Mouse (Mus musculus) neural tube, embryonic 12.5 days (tissue): ENCODE measurements around the gene Topaz1. TPM values are rescaled to one million over a fixed set of nuclear protein-coding genes. Genes with fewer than 3 reads are reported as not detected.
A peak's percentile ranks its signal among the peaks of the same experiment; 100 is the strongest.

ENCODE experiments used
- ATAC-seq: fragments of 200-750 bp; cut with Nextera tagmentation; 2 replicates; pipeline ENCODE4 v1.8.0; 2017; ENCODE audit warnings: low read depth, mild to moderate bottlenecking, moderate TSS enrichment, moderate library complexity; ENCODE audit not compliant: low FRiP score
- H3K27ac ChIP-seq: fragments of 300-500 bp; sonication (generic); 2 replicates; pipeline ENCODE4 v1.5.1; 2016
- H3K27me3 ChIP-seq: fragments of 300-500 bp; sonication (generic); replicated peaks from 2 replicates; pipeline ENCODE4 v1.6.1; 2016; ENCODE audit warnings: mild to moderate bottlenecking
- H3K36me3 ChIP-seq: fragments of 300-500 bp; sonication (generic); 2 replicates; pipeline ENCODE4 v1.6.1; 2016; ENCODE audit warnings: mild to moderate bottlenecking
- H3K4me1 ChIP-seq: fragments of 300-500 bp; sonication (generic); 2 replicates; pipeline ENCODE4 v1.6.1; 2016
- H3K4me2 ChIP-seq: fragments of 300-500 bp; sonication (generic); replicated peaks from 2 replicates; pipeline ENCODE4 v1.6.1; 2016; ENCODE audit warnings: mild to moderate bottlenecking
- H3K4me3 ChIP-seq: fragments of 300-500 bp; sonication (generic); 2 replicates; pipeline ENCODE4 v1.5.1; 2016
- H3K9ac ChIP-seq: fragments of 300-500 bp; sonication (generic); 2 replicates; pipeline ENCODE4 v1.6.1; 2016; ENCODE audit warnings: mild to moderate bottlenecking
- H3K9me3 ChIP-seq: fragments of 300-500 bp; sonication (generic); 2 replicates; pipeline ENCODE4 v1.6.1; 2016; ENCODE audit warnings: mild to moderate bottlenecking
- WGBS: fragments of 180-500 bp; shearing (Covaris S2); methylation state at CpG from one replicate; pipeline ENCODE4 v1.1.7; 2016; 5-methylcytosine and 5-hydroxymethylcytosine counted together
- polyA plus RNA-seq: library from polyadenylated mRNA; unstranded; fragments of >200 nt; fragmentation: Nextera tagmentation; extraction: Ambion mirVana; gene quantifications from 2 replicates; pipeline ENCODE4 v1.2.1, GENCODE M21; 2016

Gene Topaz1
- polyA plus RNA-seq, 1 experiment from 2014 or later: not detected

DNA sequence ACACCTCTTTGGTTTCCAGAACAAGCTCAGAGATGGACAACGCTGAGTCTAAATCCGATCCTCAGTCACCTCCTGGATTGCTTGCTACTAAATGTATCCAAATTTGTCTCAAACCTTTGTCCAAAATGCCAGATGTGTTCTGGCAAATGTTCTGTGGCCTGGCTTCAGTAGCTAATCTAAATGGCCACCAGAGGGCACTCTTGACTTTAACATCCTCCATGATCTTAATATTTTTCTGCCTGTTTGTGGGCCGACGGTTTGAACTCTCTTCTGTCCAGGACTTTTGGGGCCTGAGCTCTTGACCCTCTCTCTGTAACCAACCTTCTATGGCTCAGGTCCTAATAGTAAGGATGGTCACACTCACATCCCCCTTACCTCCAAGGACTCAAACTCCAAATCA, 10.4 kb upstream of the Topaz1 start:
- ATAC-seq: no peak
- no peaks in the 10 kb centered on the region for H3K9me3 ChIP-seq
- no peak overlapping the region for H3K4me2 ChIP-seq
- H3K27me3 ChIP-seq: no peaks in the 10 kb centered on the region
- no peak overlapping the region for H3K9ac ChIP-seq
- no peaks in the 10 kb centered on the region for H3K4me1 ChIP-seq
- H3K36me3 ChIP-seq: no peaks in the 10 kb centered on the region
- H3K4me3 ChIP-seq: no peak overlapping the region
- no peak overlapping the region for H3K27ac ChIP-seq
- WGBS: 25% methylated on average over 4 of the region's 4 CpGs

DNA sequence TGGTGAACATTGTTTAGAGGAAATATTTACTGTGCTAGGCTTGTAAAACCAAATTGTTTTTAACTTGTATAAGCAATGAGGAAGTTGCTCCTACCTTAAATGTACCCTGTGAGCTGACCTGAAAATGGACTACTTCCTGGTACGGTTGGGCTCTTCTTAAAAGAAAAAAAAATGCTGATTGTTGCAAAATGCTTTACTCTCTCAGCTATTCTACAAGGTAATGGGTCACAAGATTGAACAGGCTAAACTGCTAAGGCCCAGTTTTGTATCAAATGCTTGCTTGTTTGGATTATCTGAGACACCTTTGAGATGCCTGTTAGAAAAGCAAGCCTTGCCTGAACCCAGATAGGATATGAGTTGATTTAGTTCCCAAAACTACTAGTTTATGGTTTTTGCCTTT, 1.3 kb upstream of the Topaz1 start:
- WGBS: 84% methylated on average over 1 of the region's 1 CpGs
- Histone ChIP-seq H3K4me2 (no peak overlapping the region), H3K36me3 (no peaks in the 10 kb centered on the region), H3K4me1 (no peaks in the 10 kb centered on the region), H3K9ac (no peak overlapping the region), H3K27me3 (no peaks in the 10 kb centered on the region), H3K27ac (no peak overlapping the region), H3K4me3 (no peak overlapping the region), H3K9me3 (no peaks in the 10 kb centered on the region)
- no peak for ATAC-seq

DNA sequence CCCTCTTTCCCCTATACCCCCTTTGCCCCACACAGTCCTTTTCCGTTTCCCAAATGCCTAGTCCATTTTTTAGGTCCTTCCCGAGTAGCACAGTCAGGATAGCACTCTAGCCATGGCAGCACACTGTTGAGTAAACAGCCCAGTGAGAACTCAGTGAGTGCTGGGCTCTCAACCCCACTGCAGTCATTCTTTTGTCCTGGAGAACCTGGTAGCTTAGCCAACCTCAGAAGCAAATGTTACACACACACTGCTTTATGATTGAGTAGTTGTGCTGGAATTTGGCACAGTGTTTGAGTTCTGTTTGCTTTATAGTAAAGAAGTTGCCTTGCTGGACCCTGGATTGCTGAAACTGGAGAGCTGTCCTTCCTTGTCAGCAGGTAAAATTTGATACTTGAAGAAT, 10.5 kb downstream of the Topaz1 start:
- H3K36me3 ChIP-seq: no peaks in the 10 kb centered on the region
- no peaks in the 10 kb centered on the region for H3K9me3 ChIP-seq
- H3K27me3 ChIP-seq: no peaks in the 10 kb centered on the region
- H3K4me2 ChIP-seq: no peak overlapping the region
- no peak for ATAC-seq
- no peak overlapping the region for H3K4me3 ChIP-seq
- no peak overlapping the region for H3K9ac ChIP-seq
- 60% methylated on average over 2 of the region's 2 CpGs for WGBS
- no peaks in the 10 kb centered on the region for H3K4me1 ChIP-seq
- H3K27ac ChIP-seq: no peak overlapping the region

DNA sequence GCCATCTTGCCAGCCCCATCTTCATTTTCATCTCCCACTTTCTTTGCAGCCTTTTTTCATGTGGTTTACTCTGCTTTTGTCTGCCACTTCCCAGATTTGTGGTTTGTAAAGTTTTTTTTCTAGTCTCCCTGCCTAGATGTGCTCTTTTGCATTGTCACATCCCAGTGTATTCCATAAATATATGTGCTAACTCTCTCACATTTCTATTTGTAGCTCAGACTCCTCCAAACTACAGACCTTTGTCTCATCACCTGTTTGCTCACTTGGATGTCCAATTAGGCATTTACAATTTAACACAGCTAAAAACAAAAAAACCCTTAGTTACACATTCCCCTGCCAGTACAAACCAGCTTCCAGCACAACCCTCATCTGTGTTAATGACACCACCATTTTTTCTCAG, 13.0 kb downstream of the Topaz1 start:
- ATAC-seq: no peak
- Histone ChIP-seq H3K9ac (no peak overlapping the region), H3K4me1 (no peaks in the 10 kb centered on the region)

DNA sequence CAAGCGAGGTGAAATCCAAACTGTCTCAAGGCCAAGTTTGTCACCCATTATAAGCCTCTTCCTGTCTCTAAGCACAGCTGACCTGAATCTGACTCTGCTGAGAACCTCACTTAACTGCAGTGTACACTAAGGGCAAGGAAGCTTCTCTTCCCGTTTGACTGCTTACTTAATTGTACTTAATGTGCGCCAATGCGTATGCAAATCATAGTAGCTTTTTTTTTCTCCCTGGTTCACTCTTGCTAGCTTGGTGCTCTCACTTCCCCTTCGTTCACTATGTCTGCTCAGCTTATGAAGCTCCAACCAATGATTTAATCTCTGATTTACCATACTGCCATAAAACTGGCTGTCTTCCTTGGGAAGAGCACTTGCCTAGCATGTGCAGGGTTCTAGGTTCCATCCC, 38.1 kb downstream of the Topaz1 start:
- Histone ChIP-seq H3K9me3 (no peaks in the 10 kb centered on the region), H3K4me2 (no peak overlapping the region), H3K4me3 (no peak overlapping the region), H3K4me1 (no peaks in the 10 kb centered on the region), H3K9ac (no peak overlapping the region), H3K36me3 (no peaks in the 10 kb centered on the region), H3K27ac (no peak overlapping the region), H3K27me3 (no peaks in the 10 kb centered on the region)
- WGBS: 83% methylated on average over 5 of the region's 5 CpGs
- ATAC-seq: no peak

More for the DNA sequence above, 13.0 kb downstream of the Topaz1 start:
- no peaks in the 10 kb centered on the region for H3K36me3 ChIP-seq
- H3K27me3 ChIP-seq: no peaks in the 10 kb centered on the region
- no peaks in the 10 kb centered on the region for H3K9me3 ChIP-seq
- no peak overlapping the region for H3K4me3 ChIP-seq
- no peak overlapping the region for H3K27ac ChIP-seq
- H3K4me2 ChIP-seq: no peak overlapping the region

DNA sequence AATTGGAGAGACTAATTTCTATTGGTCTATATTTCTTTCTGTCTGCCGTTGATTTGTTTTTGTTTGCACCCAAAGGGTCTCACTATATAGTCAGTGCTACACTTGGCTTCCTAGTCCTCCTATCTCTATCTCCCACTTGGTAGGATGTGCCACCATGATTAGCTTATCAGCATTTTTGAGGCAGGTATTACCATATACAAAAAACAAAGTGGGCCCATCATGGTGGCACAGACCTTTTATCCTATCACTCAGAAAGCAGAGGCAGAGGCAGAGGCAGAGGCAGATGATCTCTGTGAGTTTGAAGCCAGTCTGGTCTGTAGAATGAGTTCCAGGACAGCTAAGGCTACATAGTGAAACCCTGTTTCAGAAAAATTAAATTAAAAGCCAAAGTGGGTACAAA, 39.4 kb downstream of the Topaz1 start:
- Histone ChIP-seq H3K9me3 (no peaks in the 10 kb centered on the region), H3K27me3 (no peaks in the 10 kb centered on the region), H3K4me1 (no peaks in the 10 kb centered on the region), H3K27ac (no peak overlapping the region), H3K36me3 (no peaks in the 10 kb centered on the region), H3K9ac (no peak overlapping the region), H3K4me3 (no peak overlapping the region), H3K4me2 (no peak overlapping the region)
- WGBS: 89% methylated on average over 1 of the region's 1 CpGs
- ATAC-seq: no peak

DNA sequence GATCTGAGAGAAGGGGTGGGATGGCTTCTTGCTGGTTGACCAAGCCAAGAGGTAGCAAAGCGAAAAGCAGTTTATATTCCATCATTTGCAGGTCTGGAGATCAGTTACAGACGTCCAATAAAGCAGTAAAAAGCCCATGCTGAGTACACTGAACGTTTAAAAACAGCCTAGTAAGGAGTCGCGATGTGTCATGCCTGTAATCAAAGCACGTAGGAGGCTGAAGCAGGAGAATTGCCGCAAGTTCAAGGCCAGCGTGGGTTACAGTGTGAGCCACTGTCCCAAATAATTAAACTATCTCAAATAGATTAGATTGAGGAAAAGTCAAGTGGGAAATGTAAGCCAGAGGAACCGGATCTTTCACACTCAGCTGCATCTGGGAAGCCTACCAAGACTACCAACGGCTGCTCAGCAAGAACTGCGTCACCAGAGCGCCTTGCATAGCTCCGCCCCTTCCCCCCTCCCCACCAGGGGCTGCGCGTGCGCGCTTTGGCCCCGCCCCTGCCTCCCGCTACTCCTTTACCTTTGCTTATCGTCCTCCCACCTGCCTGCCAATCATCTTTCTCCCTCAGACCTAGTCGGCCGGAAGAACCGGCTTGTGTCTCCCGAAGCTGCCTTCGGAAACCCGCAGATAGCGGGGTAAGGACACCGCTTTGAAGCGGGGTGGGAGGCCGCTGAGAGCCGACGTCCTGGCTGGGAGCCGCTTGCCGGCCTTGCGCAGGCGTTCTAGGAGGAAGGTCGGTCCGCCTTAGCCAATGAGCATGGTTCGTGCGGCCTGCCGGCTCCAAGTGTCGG, 58.1 kb downstream of the Topaz1 start, which contains the start of gene Tcaim:
TSS of gene Tcaim (plus strand) at position 487 of the 792 bp plus-strand sequence.
- peak; percentile 99 for ATAC-seq
- WGBS: 8% methylated on average over 42 of the region's 42 CpGs

DNA sequence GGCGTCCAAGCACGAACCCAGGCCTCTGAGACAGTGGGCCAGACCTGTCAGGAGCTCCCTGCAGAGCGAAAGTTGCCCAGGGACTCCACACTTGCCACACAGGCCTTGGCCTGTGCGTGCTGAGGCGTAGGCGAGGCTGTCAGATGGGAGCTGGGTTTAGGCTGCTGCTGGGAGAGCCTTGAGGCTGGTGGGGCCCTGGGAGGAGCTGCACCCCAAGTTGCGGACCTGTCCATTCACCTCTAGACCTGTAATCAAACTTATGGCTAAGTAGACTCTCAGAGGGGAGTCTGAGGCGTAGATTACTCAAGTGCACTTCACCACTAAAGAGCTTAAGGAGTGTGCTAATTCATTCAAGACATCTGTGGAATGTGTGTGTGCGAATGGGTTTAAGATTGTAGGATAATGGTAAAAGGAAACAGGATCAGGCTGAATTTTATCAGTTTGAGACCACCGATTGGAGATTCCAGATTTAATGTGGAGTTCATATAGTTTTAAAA, 58.7 kb downstream of the Topaz1 start:
- H3K36me3 ChIP-seq: no peaks in the 10 kb centered on the region
- H3K4me3 ChIP-seq: peak overlapping the region; percentile 68
- no peak for ATAC-seq
- H3K27ac ChIP-seq: peak overlapping the region; percentile 86
- WGBS: 16% methylated on average over 10 of the region's 10 CpGs
- H3K9ac ChIP-seq: peak overlapping the region; percentile 75
- no peaks in the 10 kb centered on the region for H3K9me3 ChIP-seq
- no peaks in the 10 kb centered on the region for H3K27me3 ChIP-seq
- H3K4me2 ChIP-seq: peak overlapping the region; percentile 93
- peaks cover 7% of the 10 kb centered on the region; the same call in 1 of the 2 replicates for H3K4me1 ChIP-seq

More for the DNA sequence above, 58.1 kb downstream of the Topaz1 start, which contains the start of gene Tcaim:
- H3K9ac ChIP-seq: peak within 1 kb of the TSS; percentile 75
- H3K4me1 ChIP-seq: peaks cover 7% of the 10 kb centered on the region; the same call in 1 of the 2 replicates
- H3K9me3 ChIP-seq: no peaks in the 10 kb centered on the region
- no peaks in the 10 kb centered on the region for H3K36me3 ChIP-seq
- H3K4me3 ChIP-seq: peak within 1 kb of the TSS; percentile 68
- H3K27ac ChIP-seq: peak within 1 kb of the TSS; percentile 86
- H3K4me2 ChIP-seq: peak within 1 kb of the TSS; percentile 93
- H3K27me3 ChIP-seq: no peaks in the 10 kb centered on the region

DNA sequence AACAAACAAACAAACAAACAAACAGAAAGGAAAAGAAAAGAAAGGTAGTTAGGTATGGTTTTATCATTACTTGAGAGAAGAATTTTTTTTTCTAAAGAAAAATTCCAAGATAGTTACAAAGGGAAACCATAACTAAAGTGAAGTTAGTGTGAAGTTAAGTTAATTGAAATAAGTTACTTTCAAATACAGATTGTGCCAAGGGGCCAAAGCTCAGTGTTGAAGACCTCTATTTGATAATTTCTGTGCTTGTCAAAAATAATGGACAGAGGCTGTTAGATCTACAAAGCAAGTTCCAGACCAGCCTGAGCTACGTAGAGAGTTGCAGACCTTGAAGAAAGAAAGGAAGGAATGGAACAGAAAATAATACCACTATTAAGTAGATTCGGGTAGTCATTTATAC, 60.0 kb downstream of the Topaz1 start:
- WGBS: 96% methylated on average over 2 of the region's 2 CpGs
- Histone ChIP-seq H3K27me3 (no peaks in the 10 kb centered on the region), H3K4me2 (no peak overlapping the region), H3K9me3 (no peaks in the 10 kb centered on the region), H3K9ac (no peak overlapping the region), H3K4me1 (peaks cover 7% of the 10 kb centered on the region; the same call in 1 of the 2 replicates), H3K36me3 (peaks cover 5% of the 10 kb centered on the region; the same call in 1 of the 2 replicates), H3K4me3 (no peak overlapping the region), H3K27ac (no peak overlapping the region)
- ATAC-seq: no peak

DNA sequence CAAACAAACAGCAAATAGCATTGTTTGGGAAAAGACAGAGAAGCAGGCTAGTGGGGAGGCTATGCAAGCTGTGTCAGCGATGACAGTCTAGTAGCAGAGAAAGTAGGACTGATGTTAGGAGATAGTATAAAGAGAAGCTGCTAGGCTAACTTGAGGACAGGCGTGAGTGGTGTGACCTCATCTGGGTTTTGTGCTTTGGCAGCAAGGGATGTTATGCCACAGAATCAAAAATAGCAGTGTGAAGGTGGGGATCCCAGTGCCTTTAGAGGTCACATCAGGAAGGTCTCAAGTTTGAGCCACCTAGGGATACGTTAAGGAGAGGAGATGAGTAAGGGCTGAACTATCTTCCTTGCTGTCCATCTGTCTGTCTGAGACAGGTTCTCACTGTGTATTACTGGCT, 63.1 kb downstream of the Topaz1 start:
- Histone ChIP-seq H3K36me3 (peaks cover 5% of the 10 kb centered on the region; the same call in 1 of the 2 replicates), H3K4me3 (no peak overlapping the region), H3K4me1 (peaks cover 7% of the 10 kb centered on the region; the same call in 1 of the 2 replicates), H3K9ac (no peak overlapping the region), H3K4me2 (no peak overlapping the region), H3K9me3 (no peaks in the 10 kb centered on the region), H3K27me3 (no peaks in the 10 kb centered on the region), H3K27ac (no peak overlapping the region)
- no peak for ATAC-seq
- WGBS: 94% methylated on average over 3 of the region's 3 CpGs

DNA sequence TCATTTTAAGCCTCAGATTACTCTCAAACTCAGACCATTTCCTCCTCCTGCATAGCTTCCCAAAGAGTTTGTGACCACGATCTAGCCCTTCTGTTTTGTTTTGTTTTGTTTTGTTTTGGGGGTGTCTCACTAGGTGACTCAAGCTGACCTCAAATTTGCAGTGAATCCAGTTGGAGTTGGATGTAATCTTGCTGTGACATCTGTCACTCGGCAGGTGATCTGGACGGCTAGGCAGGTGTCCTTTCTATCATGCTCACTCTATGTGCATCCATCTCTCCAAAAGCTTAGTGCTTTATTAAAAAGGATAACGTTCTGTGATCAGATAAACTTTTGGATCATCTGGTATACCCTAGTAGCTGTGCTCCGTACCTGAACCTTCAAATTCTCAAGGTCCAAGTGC, 65.2 kb downstream of the Topaz1 start:
- Histone ChIP-seq H3K9me3 (no peaks in the 10 kb centered on the region), H3K27me3 (no peaks in the 10 kb centered on the region), H3K4me2 (no peak overlapping the region), H3K9ac (no peak overlapping the region), H3K4me1 (no peaks in the 10 kb centered on the region), H3K27ac (no peak overlapping the region), H3K4me3 (no peak overlapping the region), H3K36me3 (peaks cover 5% of the 10 kb centered on the region; the same call in 1 of the 2 replicates)
- no peak for ATAC-seq
- whole genome bisulfite sequencing: 91% methylated on average over 5 of the region's 5 CpGs

DNA sequence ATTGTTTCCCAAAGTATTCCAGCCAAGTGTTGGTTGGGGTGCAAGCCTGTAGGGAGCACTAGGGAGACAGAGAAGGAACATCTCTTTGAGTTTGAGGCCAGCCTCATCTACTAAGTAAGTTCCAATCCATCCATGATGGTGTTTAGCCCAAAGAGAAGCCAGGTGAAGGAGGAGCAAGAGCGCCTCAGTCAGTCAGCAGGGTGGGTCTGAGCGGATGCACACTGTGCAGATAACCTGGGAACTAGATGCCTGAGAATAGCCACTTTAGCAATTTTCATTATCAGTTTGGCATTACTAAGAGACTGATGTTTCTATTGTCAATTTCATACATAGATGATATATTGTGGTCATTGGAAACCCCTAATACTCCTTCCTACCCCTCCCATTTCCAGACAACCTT, 67.6 kb downstream of the Topaz1 start:
- Histone ChIP-seq H3K4me2 (no peak overlapping the region), H3K27me3 (no peaks in the 10 kb centered on the region), H3K27ac (no peak overlapping the region), H3K36me3 (peaks cover 12% of the 10 kb centered on the region), H3K4me3 (no peak overlapping the region), H3K9ac (no peak overlapping the region), H3K9me3 (no peaks in the 10 kb centered on the region), H3K4me1 (no peaks in the 10 kb centered on the region)
- no peak for ATAC-seq
- WGBS: 94% methylated on average over 2 of the region's 2 CpGs
